Mouse (Mus musculus) forebrain, embryonic 12.5 days (tissue): Measurements from ENCODE around the gene Slmap. TPM values are rescaled to one million over a fixed set of nuclear protein-coding genes. Genes with fewer than 3 reads are reported as not detected.
A peak's percentile ranks its signal among the peaks of the same experiment; 100 is the strongest.

ENCODE experiments used
- ATAC-seq: fragments of 200-750 bp; cut with Nextera tagmentation; 2 replicates; pipeline ENCODE4 v1.8.0; 2017; ENCODE audit warnings: moderate TSS enrichment; ENCODE audit not compliant: low FRiP score
- H3K27ac ChIP-seq: fragments of 300-500 bp; sonication (generic); 2 replicates; pipeline ENCODE4 v1.5.1; 2016; ENCODE audit warnings: mild to moderate bottlenecking
- H3K27me3 ChIP-seq: fragments of 300-500 bp; sonication (generic); 2 replicates; pipeline ENCODE4 v1.6.1; 2016; ENCODE audit warnings: mild to moderate bottlenecking
- H3K36me3 ChIP-seq: fragments of 300-500 bp; sonication (generic); replicated peaks from 2 replicates; pipeline ENCODE4 v1.6.1; 2016; ENCODE audit warnings: mild to moderate bottlenecking
- H3K4me1 ChIP-seq: fragments of 300-500 bp; sonication (generic); 2 replicates; pipeline ENCODE4 v1.6.1; 2016
- H3K4me2 ChIP-seq: fragments of 300-500 bp; sonication (generic); 2 replicates; pipeline ENCODE4 v1.6.1; 2016; ENCODE audit warnings: mild to moderate bottlenecking, moderate library complexity
- H3K4me3 ChIP-seq: fragments of 300-500 bp; sonication (generic); replicated peaks from 2 replicates; pipeline ENCODE4 v1.5.1; 2016; ENCODE audit warnings: mild to moderate bottlenecking
- H3K9ac ChIP-seq: fragments of 300-500 bp; sonication (generic); 2 replicates; pipeline ENCODE4 v1.6.1; 2016; ENCODE audit warnings: mild to moderate bottlenecking
- H3K9me3 ChIP-seq: fragments of 300-500 bp; sonication (generic); 2 replicates; pipeline ENCODE4 v1.6.1; 2016
- WGBS: fragments of 180-500 bp; shearing (Covaris S2); methylation state at CpG from one replicate; pipeline ENCODE4 v1.1.7; 2016; 5-methylcytosine and 5-hydroxymethylcytosine counted together
- polyA plus RNA-seq: library from polyadenylated mRNA; unstranded; fragments of >200 nt; fragmentation: Nextera tagmentation; extraction: Ambion mirVana; gene quantifications from 2 replicates; pipeline ENCODE4 v1.2.1, GENCODE M21; 2016

Gene Slmap
- polyA plus RNA-seq, 1 experiment from 2014 or later = 21.6 TPM

GRCm38 (mm10) chr14:26552853-26553252 is 18.1 kb upstream of the Slmap start:
- WGBS = 85% methylated on average over 3 of the region's 3 CpGs
- no peaks in the 10 kb centered on the region for H3K9me3 ChIP-seq
- no peaks in the 10 kb centered on the region for H3K36me3 ChIP-seq
- no peak overlapping the region for H3K4me2 ChIP-seq
- no peak overlapping the region for H3K27ac ChIP-seq
- no peaks in the 10 kb centered on the region for H3K4me1 ChIP-seq
- H3K27me3 ChIP-seq = no peaks in the 10 kb centered on the region
- H3K9ac ChIP-seq = no peak overlapping the region
- no peak for ATAC-seq
- H3K4me3 ChIP-seq = no peak overlapping the region

- no peaks in the 10 kb centered on the region for H3K27me3 ChIP-seq
- H3K36me3 ChIP-seq = no peaks in the 10 kb centered on the region
- H3K9ac ChIP-seq = no peak overlapping the region
- ATAC-seq = no peak
- H3K9me3 ChIP-seq = no peaks in the 10 kb centered on the region
- no peak overlapping the region for H3K4me2 ChIP-seq
- no peak overlapping the region for H3K4me3 ChIP-seq
- H3K27ac ChIP-seq = no peak overlapping the region
- 83% methylated on average over 2 of the region's 2 CpGs for WGBS
- no peaks in the 10 kb centered on the region for H3K4me1 ChIP-seq
Observed at GRCm38 (mm10) chr14:26552441-26552840, 17.7 kb upstream of the Slmap start.

GRCm38 (mm10) chr14:26550712-26551111 is 16.0 kb upstream of the Slmap start:
- Histone ChIP-seq H3K4me2 (no peak overlapping the region), H3K36me3 (no peaks in the 10 kb centered on the region), H3K9me3 (no peaks in the 10 kb centered on the region), H3K27ac (no peak overlapping the region), H3K4me1 (no peaks in the 10 kb centered on the region), H3K9ac (no peak overlapping the region), H3K4me3 (no peak overlapping the region), H3K27me3 (0 out of 2 replicates have a peak, but pooled peaks cover 3% of the 10 kb centered on the region)
- 95% methylated on average over 8 of the region's 8 CpGs for WGBS
- no peak for ATAC-seq

- H3K9ac ChIP-seq = no peak overlapping the region
- 0 out of 2 replicates have a peak, but pooled peaks cover 3% of the 10 kb centered on the region for H3K27me3 ChIP-seq
- no peaks in the 10 kb centered on the region for H3K4me1 ChIP-seq
- H3K27ac ChIP-seq = no peak overlapping the region
- H3K4me3 ChIP-seq = no peak overlapping the region
- 82% methylated on average over 10 of the region's 10 CpGs for WGBS
- H3K36me3 ChIP-seq = no peaks in the 10 kb centered on the region
- H3K9me3 ChIP-seq = no peaks in the 10 kb centered on the region
- no peak overlapping the region for H3K4me2 ChIP-seq
- no peak for ATAC-seq
Observed at GRCm38 (mm10) chr14:26547516-26548488, 13.1 kb upstream of the Slmap start.

GRCm38 (mm10) chr14:26542136-26542535 is 7.4 kb upstream of the Slmap start:
- Histone ChIP-seq H3K4me3 (no peak overlapping the region), H3K36me3 (no peaks in the 10 kb centered on the region), H3K9ac (no peak overlapping the region), H3K9me3 (no peaks in the 10 kb centered on the region), H3K4me2 (no peak overlapping the region), H3K4me1 (no peaks in the 10 kb centered on the region), H3K27ac (no peak overlapping the region), H3K27me3 (0 out of 2 replicates have a peak, but pooled peaks cover 3% of the 10 kb centered on the region)
- ATAC-seq = no peak
- WGBS = 96% methylated on average over 1 of the region's 1 CpGs

- no peaks in the 10 kb centered on the region for H3K36me3 ChIP-seq
- no peak for ATAC-seq
- no peaks in the 10 kb centered on the region for H3K9me3 ChIP-seq
- H3K9ac ChIP-seq = no peak overlapping the region
- no peak overlapping the region for H3K27ac ChIP-seq
- WGBS = 79% methylated on average over 1 of the region's 1 CpGs
- H3K4me3 ChIP-seq = no peak overlapping the region
- H3K27me3 ChIP-seq = no peaks in the 10 kb centered on the region
- H3K4me1 ChIP-seq = no peaks in the 10 kb centered on the region
- H3K4me2 ChIP-seq = no peak overlapping the region
Observed at GRCm38 (mm10) chr14:26540577-26540976, 5.8 kb upstream of the Slmap start.

- 87% methylated on average over 4 of the region's 4 CpGs for WGBS
- Histone ChIP-seq H3K27me3 (no peaks in the 10 kb centered on the region), H3K27ac (no peak overlapping the region), H3K9me3 (no peaks in the 10 kb centered on the region), H3K36me3 (no peaks in the 10 kb centered on the region), H3K4me1 (no peaks in the 10 kb centered on the region), H3K9ac (no peak overlapping the region), H3K4me2 (no peak overlapping the region), H3K4me3 (no peak overlapping the region)
- ATAC-seq = no peak
Observed at GRCm38 (mm10) chr14:26539241-26539640, 4.5 kb upstream of the Slmap start.

- Histone ChIP-seq H3K36me3 (peaks cover 7% of the 10 kb centered on the region; the same call in 1 of the 2 replicates), H3K27ac (peak overlapping the region; percentile 84), H3K9me3 (no peaks in the 10 kb centered on the region), H3K27me3 (no peaks in the 10 kb centered on the region), H3K9ac (peak overlapping the region; percentile 97), H3K4me3 (peak overlapping the region; percentile 96), H3K4me2 (peak overlapping the region; percentile 89), H3K4me1 (peaks cover 34% of the 10 kb centered on the region)
- ATAC-seq = peak; percentile 86
- WGBS = under 1% methylated on average over 89 of the region's 92 CpGs
Observed at GRCm38 (mm10) chr14:26533821-26534756, 642 bp downstream of the Slmap start.

GRCm38 (mm10) chr14:26533267-26533666 is 1.5 kb downstream of the Slmap start:
- Histone ChIP-seq H3K4me3 (peak overlapping the region; percentile 96), H3K27ac (no peak overlapping the region), H3K4me2 (peak overlapping the region; percentile 89), H3K27me3 (no peaks in the 10 kb centered on the region), H3K9ac (peak overlapping the region; percentile 97), H3K9me3 (no peaks in the 10 kb centered on the region), H3K36me3 (peaks cover 7% of the 10 kb centered on the region; the same call in 1 of the 2 replicates), H3K4me1 (peaks cover 34% of the 10 kb centered on the region)
- ATAC-seq = no peak
- 24% methylated on average over 19 of the region's 19 CpGs for WGBS

GRCm38 (mm10) chr14:26532752-26533151 is 2.0 kb downstream of the Slmap start:
- H3K27me3 ChIP-seq = no peaks in the 10 kb centered on the region
- WGBS = 65% methylated on average over 9 of the region's 9 CpGs
- H3K9me3 ChIP-seq = no peaks in the 10 kb centered on the region
- peak overlapping the region; percentile 97 for H3K9ac ChIP-seq
- peak overlapping the region; percentile 89 for H3K4me2 ChIP-seq
- peaks cover 7% of the 10 kb centered on the region; the same call in 1 of the 2 replicates for H3K36me3 ChIP-seq
- peaks cover 34% of the 10 kb centered on the region for H3K4me1 ChIP-seq
- no peak overlapping the region for H3K27ac ChIP-seq
- H3K4me3 ChIP-seq = peak overlapping the region; percentile 96
- ATAC-seq = no peak

GRCm38 (mm10) chr14:26531410-26532313 is 3.1 kb downstream of the Slmap start:
- WGBS = 80% methylated on average over 10 of the region's 10 CpGs
- Histone ChIP-seq H3K27ac (no peak overlapping the region), H3K4me2 (no peak overlapping the region), H3K36me3 (peaks cover 10% of the 10 kb centered on the region; the same call in 1 of the 2 replicates), H3K27me3 (no peaks in the 10 kb centered on the region), H3K4me1 (peaks cover 34% of the 10 kb centered on the region), H3K4me3 (no peak overlapping the region), H3K9ac (no peak overlapping the region), H3K9me3 (no peaks in the 10 kb centered on the region)
- ATAC-seq = no peak
